Mouse (Mus musculus): ENCODE data around the gene Nqo1.

DNA sequence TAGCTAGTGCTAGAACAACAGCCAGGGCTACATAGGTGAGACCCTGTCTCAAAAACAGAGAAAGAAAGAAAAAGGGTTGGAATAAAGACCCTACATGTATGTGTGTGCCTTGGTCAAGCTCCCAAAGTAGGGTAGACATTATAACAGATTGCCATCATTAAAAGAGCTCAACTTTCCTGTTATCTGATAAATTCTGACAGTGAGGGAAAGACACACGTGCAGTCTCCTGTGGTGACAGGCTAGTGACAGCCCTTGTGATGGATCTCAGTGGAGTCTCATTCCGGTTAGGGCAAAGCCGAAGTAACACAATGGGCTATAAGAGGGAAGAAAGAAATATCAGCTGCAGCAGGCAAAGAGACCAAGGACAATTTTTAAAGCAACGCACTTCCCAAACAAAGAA lies 1.1 kb upstream of the Nqo1 start:
- TF ChIP-seq POLR2A (IDR thresholded peaks at IDR 0.05; ENCODE audit: insufficient read depth, low read length) (no peak), CTCF (IDR thresholded peaks at IDR 0.05; ENCODE audit: low read depth, low read length) (no peak)

Data from ES-Bruce4 (cell line).